Mouse (Mus musculus) heart, postnatal 0 days (tissue): ENCODE measurements around the gene Gm6502. TPM values are rescaled to one million over a fixed set of nuclear protein-coding genes. Genes with fewer than 3 reads are reported as not detected.
"Not testable (repeated sequence)": the region's sequence is repeated elsewhere in the genome, so short reads cannot be mapped to it uniquely, and the experiment has no call there.

Experiments used
- ATAC-seq: fragments of 200-750 bp; cut with Nextera tagmentation; 2 replicates; pipeline ENCODE4 v1.8.0; 2017; ENCODE audit warnings: low read depth, moderate number of reproducible peaks, moderate library complexity; ENCODE audit not compliant: insufficient read depth
- DNase-seq: peaks from one replicate; pipeline ENCODE4 v3.0.0-alpha.2; 2016; ENCODE audit warnings: low spot score
- H3K27ac ChIP-seq: fragments of 300-500 bp; sonication (generic); 2 replicates; pipeline ENCODE4 v1.5.1; 2014; ENCODE audit warnings: low read depth, mild to moderate bottlenecking
- H3K27me3 ChIP-seq: fragments of 300-500 bp; sonication (generic); 2 replicates; pipeline ENCODE4 v1.6.1; 2014; ENCODE audit warnings: low read length, mixed read lengths; ENCODE audit not compliant: control insufficient read depth, insufficient read depth
- H3K36me3 ChIP-seq: fragments of 300-500 bp; sonication (generic); replicated peaks from 2 replicates; pipeline ENCODE4 v1.6.1; 2014; ENCODE audit warnings: low read length, mixed read lengths; ENCODE audit not compliant: control insufficient read depth, insufficient read depth
- H3K4me1 ChIP-seq: fragments of 300-500 bp; sonication (generic); 2 replicates; pipeline ENCODE4 v1.6.1; 2014; ENCODE audit warnings: antibody characterized with exemption; ENCODE audit not compliant: control insufficient read depth, insufficient read depth
- H3K4me2 ChIP-seq: fragments of 300-500 bp; sonication (generic); 2 replicates; pipeline ENCODE4 v1.6.1; 2014; ENCODE audit warnings: low read depth, mild to moderate bottlenecking, low read length, moderate library complexity
- H3K4me3 ChIP-seq: fragments of 300-500 bp; sonication (generic); 2 replicates; pipeline ENCODE4 v1.5.1; 2014; ENCODE audit warnings: low read depth, low read length
- H3K9ac ChIP-seq: fragments of 300-500 bp; sonication (generic); replicated peaks from 2 replicates; pipeline ENCODE4 v1.6.1; 2014; ENCODE audit warnings: low read depth, low read length, mixed read lengths
- H3K9me3 ChIP-seq: fragments of 300-500 bp; sonication (generic); replicated peaks from 2 replicates; pipeline ENCODE4 v1.6.1; 2016; ENCODE audit warnings: low read length; ENCODE audit not compliant: control insufficient read depth
- WGBS: fragments of 180-500 bp; shearing (Covaris S2); extraction: QIAGEN DNeasy Blood & Tissue Kit; methylation state at CpG from one replicate; pipeline ENCODE4 v1.1.7; 2014; 5-methylcytosine and 5-hydroxymethylcytosine counted together
- polyA plus RNA-seq: library from polyadenylated mRNA; unstranded; fragments of >200 nt; fragmentation: Nextera tagmentation; extraction: Ambion mirVana; gene quantifications from 2 replicates; pipeline ENCODE4 v1.2.1, GENCODE M21; 2015
- total RNA-seq: library from RNA; depleted of rRNA; stranded (reverse); fragments of >200 nt; gene quantifications from 2 replicates; pipeline ENCODE4 v1.2.3, GENCODE M21; 2014; ENCODE audit warnings: low replicate concordance; rRNA removed

Gene Gm6502
- total RNA-seq (not detected in 2 replicates), polyA plus RNA-seq (not detected in 2 replicates)

DNA sequence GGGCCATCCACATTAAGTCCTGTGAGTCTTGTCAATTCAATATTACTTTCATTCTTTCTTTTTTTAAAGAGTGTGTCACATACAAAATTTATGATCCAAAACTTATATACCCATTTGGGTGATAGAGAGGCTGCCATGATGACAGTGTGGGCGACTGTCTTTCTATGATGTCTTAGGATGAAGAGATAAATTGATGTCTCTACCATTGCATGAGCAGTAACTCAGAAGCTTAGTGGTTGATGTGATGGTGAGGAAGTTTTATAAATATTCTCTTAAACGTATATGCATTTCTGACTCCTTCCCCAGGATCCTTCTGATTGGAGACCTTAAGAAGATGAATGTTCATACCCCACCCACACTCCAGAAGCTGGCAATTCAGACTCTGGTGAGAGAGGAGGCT lies at the start of gene Gm6502:
Gm6502 (plus strand) TSS at position 301 of the 400 bp plus-strand sequence.
- no CpG with 5 or more reads among the region's 2 CpGs for WGBS
- H3K9ac ChIP-seq, H3K9me3 ChIP-seq, H3K4me3 ChIP-seq, H3K27me3 ChIP-seq, H3K4me1 ChIP-seq, H3K27ac ChIP-seq, H3K4me2 ChIP-seq, ATAC-seq, H3K36me3 ChIP-seq, DNase-seq: not testable (repeated sequence)

DNA sequence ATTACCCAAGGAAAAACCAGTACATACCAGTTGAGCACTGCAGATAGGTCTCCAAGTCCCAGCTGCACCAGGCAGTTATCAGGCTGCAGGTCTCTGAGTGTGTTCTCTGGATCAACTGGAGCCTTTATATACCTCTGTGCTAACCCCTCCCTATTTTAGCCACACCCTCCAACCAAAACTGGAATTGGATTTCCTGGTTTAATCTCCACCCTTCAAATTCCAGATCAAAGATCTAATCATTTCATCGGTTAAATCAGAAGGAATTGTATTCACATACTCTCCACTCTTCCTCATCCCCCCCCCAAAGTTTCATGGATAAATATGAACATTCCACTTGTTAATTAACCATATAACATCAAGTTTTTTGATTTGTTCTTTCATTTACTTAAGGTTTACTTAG lies 7.5 kb upstream of the Gm6502 start, which contains the start of gene A430089I19Rik:
A430089I19Rik (minus strand) TSS at position 101 of the 400 bp plus-strand sequence.
- not testable (repeated sequence) for DNase-seq

DNA sequence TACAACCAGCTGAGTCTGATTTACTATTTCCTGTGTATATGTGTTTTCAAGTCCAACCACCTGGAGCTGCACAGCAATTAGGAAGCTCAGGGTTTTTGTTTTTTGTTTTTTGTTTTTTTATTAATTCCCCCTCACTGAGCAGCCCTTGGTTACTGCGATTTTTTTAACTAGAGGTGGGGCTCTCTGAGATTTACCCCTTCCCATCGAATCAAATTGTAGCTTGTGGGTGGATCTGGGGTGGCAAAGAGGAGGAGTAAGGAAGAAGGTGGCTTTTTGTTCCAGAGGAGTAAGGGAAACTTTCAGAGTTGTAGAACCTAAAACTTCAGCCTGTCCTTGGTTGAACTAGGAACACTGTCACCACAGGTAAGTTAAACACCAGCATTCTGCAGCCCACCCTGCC lies 25.2 kb downstream of the Gm6502 start, which contains the start of gene AA792892:
AA792892 (plus strand) TSS at position 301 of the 400 bp plus-strand sequence.
- not testable (repeated sequence) for H3K9me3 ChIP-seq, H3K27me3 ChIP-seq, H3K4me1 ChIP-seq, H3K9ac ChIP-seq, H3K36me3 ChIP-seq, H3K27ac ChIP-seq, DNase-seq, ATAC-seq, H3K4me3 ChIP-seq, H3K4me2 ChIP-seq
- no CpG with 5 or more reads among the region's 2 CpGs for WGBS

More for the DNA sequence above, 7.5 kb upstream of the Gm6502 start, which contains the start of gene A430089I19Rik:
- not testable (repeated sequence) for H3K27ac ChIP-seq, H3K27me3 ChIP-seq, H3K9ac ChIP-seq, H3K9me3 ChIP-seq, ATAC-seq, H3K4me1 ChIP-seq, H3K36me3 ChIP-seq, H3K4me3 ChIP-seq, H3K4me2 ChIP-seq
- 86% methylated on average over 1 of the region's 1 CpGs for WGBS

Other genes with a start within 250 kb of the Gm6502 start
- not detected in 2 replicates for gene BC061212, start 243.9 kb upstream of the Gm6502 start, total RNA-seq
- gene BC061212, start 243.9 kb upstream of the Gm6502 start, polyA plus RNA-seq: not detected in 2 replicates
- not detected in 2 replicates for gene Gm6351, start 238.1 kb upstream of the Gm6502 start, total RNA-seq
- not detected in 2 replicates for gene Gm6351, start 238.1 kb upstream of the Gm6502 start, polyA plus RNA-seq
- gene Gm3106, start 96.4 kb upstream of the Gm6502 start, total RNA-seq: not detected in 2 replicates
- not detected in 2 replicates for gene Gm3106, start 96.4 kb upstream of the Gm6502 start, polyA plus RNA-seq
- gene A430089I19Rik, start 7.6 kb upstream of the Gm6502 start, total RNA-seq: not detected in 2 replicates
- not detected in 2 replicates for gene A430089I19Rik, start 7.6 kb upstream of the Gm6502 start, polyA plus RNA-seq
- gene AA792892, start 25.3 kb downstream of the Gm6502 start, total RNA-seq: not detected in 2 replicates
- not detected in 2 replicates for gene AA792892, start 25.3 kb downstream of the Gm6502 start, polyA plus RNA-seq
- gene Gm7682, start 131.3 kb downstream of the Gm6502 start, total RNA-seq: not detected in 2 replicates
- not detected in 2 replicates for gene Gm7682, start 131.3 kb downstream of the Gm6502 start, polyA plus RNA-seq
- gene Gm3139, start 211.9 kb downstream of the Gm6502 start, total RNA-seq: not detected in 2 replicates
- not detected in 2 replicates for gene Gm3139, start 211.9 kb downstream of the Gm6502 start, polyA plus RNA-seq